Mouse (Mus musculus) G1E (cell line): Measurements from ENCODE around the gene Slc12a6. TPM values are rescaled to one million over a fixed set of nuclear protein-coding genes. Genes with fewer than 3 reads are reported as not detected.

Source experiments
- ATAC-seq: 2 replicates; pipeline ENCODE4 v1.8.0; 2016; ENCODE audit warnings: mild to moderate bottlenecking; ENCODE audit not compliant: insufficient number of reproducible peaks, poor library complexity, low FRiP score, severe bottlenecking; ENCODE audit errors: extremely low read depth
- DNase-seq: peaks from one replicate; pipeline ENCODE4 v3.0.0; 2012; ENCODE audit warnings: low spot score
- H3K27me3 ChIP-seq: 2 replicates; pipeline ENCODE4 v1.6.1; 2012; ENCODE audit warnings: mild to moderate bottlenecking, low read length, inconsistent platforms; ENCODE audit not compliant: insufficient read depth
- H3K36me3 ChIP-seq: replicated peaks from 2 replicates; pipeline ENCODE3; 2012; ENCODE audit warnings: mild to moderate bottlenecking, inconsistent platforms
- H3K4me1 ChIP-seq: 2 replicates; pipeline ENCODE4 v1.6.1; 2012; ENCODE audit warnings: low read depth, low read length, inconsistent platforms, mixed read lengths; ENCODE audit not compliant: insufficient read depth
- H3K4me3 ChIP-seq: 2 replicates; pipeline ENCODE4 v1.5.1; 2012; ENCODE audit warnings: low read depth, mild to moderate bottlenecking, inconsistent platforms, low read length, moderate library complexity, mixed read lengths
- H3K9me3 ChIP-seq: replicated peaks from 2 replicates; pipeline ENCODE4 v1.6.1; 2012; ENCODE audit warnings: inconsistent platforms
- CTCF ChIP-seq: IDR thresholded peaks from 2 replicates; pipeline ENCODE4 v1.5.1; 2012; ENCODE audit warnings: low read depth, low read length, inconsistent platforms, mixed read lengths
- GATA1 ChIP-seq: IDR thresholded peaks from 2 replicates; pipeline ENCODE4 v1.6.1; 2012; ENCODE audit warnings: borderline replicate concordance, low read length, inconsistent platforms, mixed read lengths
- GATA2 ChIP-seq: IDR thresholded peaks from 2 replicates; pipeline ENCODE4 v1.6.1; 2012; ENCODE audit warnings: low read depth, low read length, inconsistent platforms, borderline replicate concordance
- POLR2AphosphoS5 ChIP-seq: IDR thresholded peaks from 2 replicates; pipeline ENCODE4 v1.6.1; 2012; ENCODE audit warnings: low read depth, low read length, inconsistent platforms; ENCODE audit not compliant: insufficient replicate concordance
- TAL1 ChIP-seq: conservative IDR thresholded peaks from 2 replicates; pipeline ENCODE4 v1.6.1; 2012; ENCODE audit warnings: low read depth, low read length, inconsistent platforms, mixed read lengths
- polyA plus RNA-seq: library from polyadenylated mRNA; stranded (reverse); fragments of >175 nt; gene quantifications from 2 replicates; pipeline ENCODE4 v1.2.3, GENCODE M21; 2012
- total RNA-seq, 2 experiments: library from RNA; stranded (forward) in 1 of 2; stranded (reverse) in 1 of 2; fragments of 200-1000 nt in 1 of 2; fragments of >200 nt in 1 of 2; fragmentation: Nextera tagmentation in 1 of 2; gene quantifications; 2 replicates each; pipeline ENCODE4 v1.2.3; 2014 to 2017

Slc12a6 gene
- total and polyA plus RNA-seq, 3 experiments: 4.2 to 55.9 (median 50.5) TPM

DNA sequence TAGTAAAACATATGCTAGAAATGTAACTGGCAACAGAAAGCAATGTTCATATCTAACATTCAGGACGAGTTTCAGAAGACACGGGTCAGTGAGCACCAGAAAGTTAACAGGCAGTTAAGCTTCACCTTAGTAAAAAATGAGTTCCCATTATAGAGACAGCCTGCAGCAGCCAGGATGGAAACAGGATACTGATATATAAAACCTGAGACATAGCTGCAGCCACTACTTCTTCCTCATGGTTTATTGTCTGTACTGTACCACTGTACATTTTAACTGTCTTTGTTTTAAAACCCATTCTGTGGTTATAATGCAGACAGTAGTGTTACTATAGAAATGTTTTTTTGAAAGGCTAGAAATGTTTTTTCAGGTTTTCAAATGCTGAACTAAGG lies 95.2 kb downstream of the Slc12a6 start:
- no peak for TF ChIP-seq CTCF
- no peak for TF ChIP-seq GATA2
- no peak for TF ChIP-seq POLR2AphosphoS5
- TF ChIP-seq TAL1: no peak
- TF ChIP-seq GATA1: no peak
- no peak overlapping the region for H3K4me3 ChIP-seq
- no peaks in the 10 kb centered on the region for H3K27me3 ChIP-seq
- H3K4me1 ChIP-seq: no peaks in the 10 kb centered on the region
- no peak for ATAC-seq
- no peaks in the 10 kb centered on the region for H3K9me3 ChIP-seq
- H3K36me3 ChIP-seq: peaks cover 80% of the 10 kb centered on the region
- no peak for DNase-seq

GRCm38 (mm10) chr2:112367222-112367621 lies 101.6 kb downstream of the Slc12a6 start:
- DNase-seq (no peak), ATAC-seq (peak; percentile 7; the same call in 1 of the 2 replicates)
- TF ChIP-seq GATA1: no peak
- no peak for TF ChIP-seq GATA2
- no peak for TF ChIP-seq CTCF
- no peak for TF ChIP-seq POLR2AphosphoS5
- no peak for TF ChIP-seq TAL1
- peaks cover 37% of the 10 kb centered on the region for H3K36me3 ChIP-seq
- H3K27me3 ChIP-seq: no peaks in the 10 kb centered on the region
- H3K9me3 ChIP-seq: no peaks in the 10 kb centered on the region
- H3K4me3 ChIP-seq: peak overlapping the region; percentile 92
- H3K4me1 ChIP-seq: peaks cover 23% of the 10 kb centered on the region

GRCm38 (mm10) chr2:112367726-112368673 lies 102.4 kb downstream of the Slc12a6 start, which contains the start of gene Emc4:
Emc4 (minus strand) TSS chr2:112368027.
- DNase-seq (peak; percentile 44), ATAC-seq (peak; percentile 78)
- TF ChIP-seq TAL1 (no peak), GATA2 (no peak), GATA1 (no peak), POLR2AphosphoS5 (no peak; the same call in 1 of the 2 replicates), CTCF (no peak)
- Histone ChIP-seq H3K9me3 (no peaks in the 10 kb centered on the region), H3K4me1 (peaks cover 23% of the 10 kb centered on the region), H3K27me3 (no peaks in the 10 kb centered on the region), H3K4me3 (peak within 1 kb of the TSS; percentile 92), H3K36me3 (peaks cover 31% of the 10 kb centered on the region)

DNA sequence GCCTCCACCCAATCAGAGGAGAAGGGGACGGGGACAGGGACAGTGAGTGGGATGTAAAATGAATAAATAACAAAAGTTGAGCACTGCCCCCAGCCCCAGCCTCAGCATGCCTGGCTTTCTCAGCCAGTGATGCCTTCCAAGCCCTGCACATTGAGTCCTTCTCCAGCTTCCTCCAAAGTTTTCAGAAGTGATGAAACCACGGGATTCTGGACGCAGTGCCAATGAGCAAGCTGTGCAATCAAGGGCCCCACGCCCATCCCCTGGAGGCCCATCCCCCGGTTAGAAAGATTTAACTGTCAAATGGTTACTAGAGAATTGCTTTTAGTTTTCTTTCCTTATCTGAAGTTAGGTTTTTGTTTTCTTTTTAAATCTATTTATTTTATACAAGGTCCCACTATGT lies 104.3 kb downstream of the Slc12a6 start:
- no peak for DNase-seq
- no peak for ATAC-seq
- no peak overlapping the region; the same call in 1 of the 2 replicates for H3K4me3 ChIP-seq
- peaks cover 30% of the 10 kb centered on the region for H3K4me1 ChIP-seq
- TF ChIP-seq GATA1 (no peak), CTCF (no peak), TAL1 (no peak), POLR2AphosphoS5 (no peak), GATA2 (no peak)
- H3K9me3 ChIP-seq: no peaks in the 10 kb centered on the region
- 0 out of 2 replicates have a peak, but pooled peaks cover 2% of the 10 kb centered on the region for H3K27me3 ChIP-seq
- peaks cover 13% of the 10 kb centered on the region for H3K36me3 ChIP-seq

- Histone ChIP-seq H3K4me3 (no peak overlapping the region), H3K9me3 (no peaks in the 10 kb centered on the region), H3K27me3 (peaks cover 4% of the 10 kb centered on the region), H3K4me1 (peaks cover 23% of the 10 kb centered on the region), H3K36me3 (peaks cover 6% of the 10 kb centered on the region)
- ATAC-seq (no peak), DNase-seq (no peak)
- TF ChIP-seq TAL1: no peak
- TF ChIP-seq CTCF: no peak
- no peak for TF ChIP-seq GATA2
- TF ChIP-seq GATA1: no peak
- TF ChIP-seq POLR2AphosphoS5: no peak
Measured at GRCm38 (mm10) chr2:112373141-112373540, 107.5 kb downstream of the Slc12a6 start.

DNA sequence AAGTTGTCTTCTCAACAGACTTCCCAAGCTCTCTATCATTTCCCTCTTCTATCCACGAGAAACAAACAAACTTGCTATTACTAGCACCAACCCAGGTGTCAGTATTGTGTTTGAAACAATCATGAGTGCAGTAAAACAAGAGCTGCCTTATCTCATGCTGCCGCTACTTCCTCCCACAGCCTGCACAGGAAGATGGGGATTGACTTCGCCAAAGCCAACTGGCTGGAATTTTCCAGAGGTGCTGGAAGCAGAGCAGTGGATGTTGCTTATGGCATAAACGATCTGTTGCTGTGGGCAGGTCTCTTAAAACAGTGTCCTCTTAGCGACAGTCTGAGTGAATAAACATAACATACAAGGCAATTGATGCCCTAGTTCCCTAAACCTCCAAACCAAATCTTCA lies 109.0 kb downstream of the Slc12a6 start:
- TF ChIP-seq CTCF (no peak), POLR2AphosphoS5 (no peak), GATA2 (no peak), TAL1 (no peak), GATA1 (no peak)
- peaks cover 20% of the 10 kb centered on the region for H3K4me1 ChIP-seq
- H3K4me3 ChIP-seq: no peak overlapping the region
- H3K27me3 ChIP-seq: peaks cover 4% of the 10 kb centered on the region
- peaks cover 4% of the 10 kb centered on the region for H3K36me3 ChIP-seq
- ATAC-seq (no peak), DNase-seq (no peak)
- no peaks in the 10 kb centered on the region for H3K9me3 ChIP-seq
